Mouse (Mus musculus): ENCODE data around the gene Adcy9. TPM values are rescaled to one million over a fixed set of nuclear protein-coding genes. Genes with fewer than 3 reads are reported as not detected.

The Adcy9 gene
- 2.4 and 3.6 TPM in 2 replicates for polyA plus RNA-seq (2012; rRNA removed)

GRCm38 (mm10) chr16:4420298-4421054, at the start of gene Adcy9:
Gene Adcy9, minus strand, starts transcription at chr16:4420498.

Other genes with a start within 250 kb of the Adcy9 start
- gene Crebbp, start 206.5 kb downstream of the Adcy9 start, polyA plus RNA-seq (2012; rRNA removed) = 7.3 and 11.9 TPM in 2 replicates
- gene Srl, start 121.3 kb upstream of the Adcy9 start, polyA plus RNA-seq (2012; rRNA removed) = 0.80 and 1.2 TPM in 2 replicates
- gene Tfap4, start 139.4 kb upstream of the Adcy9 start, polyA plus RNA-seq (2012; rRNA removed) = 2.3 and 3.2 TPM in 2 replicates
- 9.9 and 10.0 TPM in 2 replicates for gene Glis2, start 174.2 kb upstream of the Adcy9 start, polyA plus RNA-seq (2012; rRNA removed)
- 9.5 and 13.0 TPM in 2 replicates for gene Pam16, start 204.5 kb upstream of the Adcy9 start, polyA plus RNA-seq (2012; rRNA removed)
- gene Vasn, start 219.4 kb upstream of the Adcy9 start, polyA plus RNA-seq (2012; rRNA removed) = 17.9 and 28.0 TPM in 2 replicates
- 8.5 and 9.2 TPM in 2 replicates for gene Dnaja3, start 219.5 kb upstream of the Adcy9 start, polyA plus RNA-seq (2012; rRNA removed)

Data from stomach, adult 2 months (tissue).